Mouse (Mus musculus) neural tube, embryonic 13.5 days (tissue): ENCODE measurements around the gene Cdca7. TPM values are rescaled to one million over a fixed set of nuclear protein-coding genes. Genes with fewer than 3 reads are reported as not detected.

Experiments used
- ATAC-seq: fragments of 200-750 bp; cut with Nextera tagmentation; 2 replicates; pipeline ENCODE4 v1.8.0; 2017; ENCODE audit warnings: low read depth, mild to moderate bottlenecking, moderate TSS enrichment, moderate library complexity
- H3K27ac ChIP-seq: fragments of 300-500 bp; sonication (generic); replicated peaks from 2 replicates; pipeline ENCODE4 v1.5.1; 2015; ENCODE audit warnings: moderate library complexity, mild to moderate bottlenecking, inconsistent platforms
- H3K27me3 ChIP-seq: fragments of 300-500 bp; sonication (generic); 2 replicates; pipeline ENCODE4 v1.6.1; 2015; ENCODE audit warnings: mild to moderate bottlenecking, inconsistent platforms
- H3K36me3 ChIP-seq: fragments of 300-500 bp; sonication (generic); 2 replicates; pipeline ENCODE4 v1.6.1; 2015; ENCODE audit warnings: mild to moderate bottlenecking, inconsistent platforms
- H3K4me1 ChIP-seq: fragments of 300-500 bp; sonication (generic); replicated peaks from 2 replicates; pipeline ENCODE4 v1.6.1; 2015; ENCODE audit warnings: inconsistent platforms
- H3K4me2 ChIP-seq: fragments of 300-500 bp; sonication (generic); 2 replicates; pipeline ENCODE4 v1.6.1; 2015; ENCODE audit warnings: inconsistent platforms, mild to moderate bottlenecking, moderate library complexity
- H3K4me3 ChIP-seq: fragments of 300-500 bp; sonication (generic); 2 replicates; pipeline ENCODE4 v1.5.1; 2015; ENCODE audit warnings: mild to moderate bottlenecking, inconsistent platforms
- H3K9ac ChIP-seq: fragments of 300-500 bp; sonication (generic); 2 replicates; pipeline ENCODE4 v1.6.1; 2015; ENCODE audit warnings: moderate library complexity, mild to moderate bottlenecking, inconsistent platforms
- H3K9me3 ChIP-seq: fragments of 300-500 bp; sonication (generic); 2 replicates; pipeline ENCODE4 v1.6.1; 2016; ENCODE audit warnings: inconsistent platforms
- WGBS: fragments of 180-500 bp; shearing (Covaris S2); methylation state at CpG from one replicate; pipeline ENCODE4 v1.1.7; 2015; 5-methylcytosine and 5-hydroxymethylcytosine counted together
- polyA plus RNA-seq: library from polyadenylated mRNA; unstranded; fragments of >200 nt; fragmentation: Nextera tagmentation; extraction: Ambion mirVana; gene quantifications from 2 replicates; pipeline ENCODE4 v1.2.1, GENCODE M21; 2015

Gene Cdca7
- polyA plus RNA-seq, 1 experiment from 2014 or later: 24.6 TPM

DNA sequence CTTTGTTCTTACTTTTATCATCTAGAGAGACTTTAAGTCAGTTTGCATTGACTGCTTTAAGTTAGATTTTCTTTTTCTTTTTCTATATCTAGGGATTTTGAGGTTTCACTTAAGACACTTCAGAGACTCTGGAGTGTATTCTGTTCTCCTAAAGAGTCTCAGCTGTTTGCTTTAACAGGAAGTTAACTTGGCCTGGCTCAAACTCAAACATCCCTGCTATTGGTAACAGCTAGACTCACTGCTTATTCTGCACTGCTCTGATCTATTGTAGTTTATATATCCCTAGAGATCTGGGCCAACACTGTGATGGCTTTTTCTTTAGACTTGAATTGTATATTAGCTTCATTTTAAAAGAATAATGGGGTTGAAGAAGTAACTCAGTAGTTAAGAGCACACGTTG is 8.4 kb upstream of the Cdca7 start:
- no peaks in the 10 kb centered on the region for H3K4me1 ChIP-seq
- H3K27me3 ChIP-seq: no peaks in the 10 kb centered on the region

DNA sequence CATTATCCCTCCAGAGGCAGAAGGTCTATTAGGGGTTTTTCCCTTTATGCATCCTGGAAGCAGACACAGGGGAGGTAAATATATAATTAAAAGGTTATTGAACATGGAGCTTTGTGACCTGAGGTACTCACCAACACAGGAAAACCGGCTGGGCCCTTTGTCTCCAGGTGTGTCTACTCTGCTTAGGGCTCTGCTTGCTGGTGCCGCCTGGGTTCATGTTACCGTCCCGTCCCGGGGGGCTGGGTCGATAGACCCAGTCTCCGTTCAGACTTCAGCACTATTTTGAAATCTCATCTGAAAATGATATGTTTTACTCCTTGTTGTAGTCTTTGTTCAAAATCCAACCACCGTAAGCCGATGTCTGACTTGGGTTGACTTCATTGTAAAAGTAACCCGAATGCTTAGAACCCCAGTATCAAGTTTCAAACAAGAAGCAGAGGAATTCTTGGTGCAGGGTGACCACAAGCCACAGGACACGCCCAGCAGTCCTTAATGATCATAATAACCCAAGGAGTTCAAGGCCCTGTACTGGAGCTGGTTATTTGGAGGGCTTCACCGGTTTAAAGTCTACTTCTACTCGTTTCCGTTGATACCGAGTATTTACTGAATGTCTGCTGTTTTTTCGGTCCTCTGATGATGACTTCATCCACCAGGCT is 4.4 kb upstream of the Cdca7 start:
- Histone ChIP-seq H3K9me3 (no peaks in the 10 kb centered on the region), H3K4me1 (peaks cover 3% of the 10 kb centered on the region; the same call in 1 of the 2 replicates), H3K4me2 (no peak overlapping the region), H3K27me3 (peaks cover 20% of the 10 kb centered on the region), H3K9ac (no peak overlapping the region), H3K36me3 (no peaks in the 10 kb centered on the region), H3K27ac (no peak overlapping the region), H3K4me3 (no peak overlapping the region)
- no peak for ATAC-seq
- 80% methylated on average over 16 of the region's 16 CpGs for WGBS

More for the DNA sequence above, 8.4 kb upstream of the Cdca7 start:
- no peak for ATAC-seq
- WGBS: 91% methylated on average over 1 of the region's 1 CpGs
- H3K36me3 ChIP-seq: no peaks in the 10 kb centered on the region
- no peak overlapping the region for H3K9ac ChIP-seq
- H3K27ac ChIP-seq: no peak overlapping the region
- no peak overlapping the region for H3K4me2 ChIP-seq
- no peaks in the 10 kb centered on the region for H3K9me3 ChIP-seq
- no peak overlapping the region for H3K4me3 ChIP-seq

DNA sequence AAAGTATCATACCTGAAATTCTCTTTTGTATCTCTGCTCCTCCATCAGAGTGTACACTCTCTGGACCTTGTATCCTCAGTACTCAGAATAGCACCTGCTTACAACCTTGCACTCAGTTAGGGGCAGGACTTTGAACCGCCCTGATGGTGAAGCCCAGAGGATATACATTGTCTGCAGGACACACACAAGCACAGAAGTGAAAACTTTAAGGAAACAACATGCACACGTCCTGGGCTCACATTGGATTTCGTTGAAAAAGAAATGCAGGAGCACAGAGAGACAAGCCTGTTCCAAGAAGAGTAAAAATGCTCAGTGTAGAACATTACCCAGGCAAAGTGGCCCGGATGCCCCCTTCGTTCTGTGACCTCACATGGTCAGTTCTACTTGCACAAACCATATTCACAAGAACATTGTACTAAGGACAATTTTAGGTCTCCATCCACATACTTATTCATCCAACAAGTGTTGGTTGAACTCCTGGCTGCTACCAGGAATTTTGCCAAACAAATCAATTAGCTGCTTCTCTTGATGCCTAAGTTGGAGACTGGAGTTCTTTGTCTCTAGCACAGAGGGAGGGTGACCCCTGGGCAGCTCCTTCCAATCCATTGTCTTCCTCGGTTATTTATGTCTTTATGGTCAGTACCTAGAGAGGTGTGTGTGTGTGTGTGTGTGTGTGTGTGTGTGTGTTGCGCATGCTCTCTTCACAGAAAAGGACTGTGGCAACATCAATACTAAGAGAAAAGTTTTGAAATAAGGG is 1.2 kb upstream of the Cdca7 start:
- no peak overlapping the region for H3K27ac ChIP-seq
- no peak for ATAC-seq
- peaks cover 20% of the 10 kb centered on the region for H3K27me3 ChIP-seq
- H3K4me2 ChIP-seq: no peak overlapping the region; the same call in 1 of the 2 replicates
- WGBS: 13% methylated on average over 7 of the region's 7 CpGs
- no peaks in the 10 kb centered on the region for H3K9me3 ChIP-seq
- no peak overlapping the region for H3K9ac ChIP-seq
- H3K4me3 ChIP-seq: no peak overlapping the region
- no peaks in the 10 kb centered on the region for H3K36me3 ChIP-seq
- peaks cover 30% of the 10 kb centered on the region for H3K4me1 ChIP-seq

DNA sequence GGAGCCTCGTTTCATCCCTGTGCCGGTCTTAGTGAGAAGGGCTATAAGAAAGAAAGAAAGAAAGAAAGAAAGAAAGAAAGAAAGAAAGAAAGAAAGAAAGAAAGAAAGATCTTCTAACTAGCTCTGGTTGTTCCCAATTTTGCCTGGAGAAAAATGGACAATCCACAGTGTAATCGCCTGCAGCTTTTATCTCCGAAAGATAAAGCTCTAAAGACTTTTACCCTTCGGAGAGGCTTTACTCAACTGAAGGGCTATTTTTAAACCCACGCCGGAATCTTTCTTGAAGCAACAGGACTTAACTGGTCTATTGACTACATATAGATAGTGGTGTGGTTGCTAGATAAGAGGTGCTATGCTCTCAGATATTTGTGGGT is 549 bp upstream of the Cdca7 start:
- 0 out of 2 replicates have a peak, but pooled peaks cover 3% of the 10 kb centered on the region for H3K36me3 ChIP-seq
- H3K9ac ChIP-seq: 0 out of 2 replicates have a peak overlapping the region, but pooled peaks have one; percentile 76
- no peak overlapping the region for H3K27ac ChIP-seq
- peaks cover 36% of the 10 kb centered on the region for H3K4me1 ChIP-seq
- H3K4me2 ChIP-seq: peak overlapping the region; percentile 91
- 0% methylated on average over 7 of the region's 7 CpGs for WGBS
- H3K9me3 ChIP-seq: no peaks in the 10 kb centered on the region
- ATAC-seq: peak; percentile 20; the same call in 1 of the 2 replicates
- peaks cover 20% of the 10 kb centered on the region for H3K27me3 ChIP-seq
- peak overlapping the region; percentile 85 for H3K4me3 ChIP-seq

DNA sequence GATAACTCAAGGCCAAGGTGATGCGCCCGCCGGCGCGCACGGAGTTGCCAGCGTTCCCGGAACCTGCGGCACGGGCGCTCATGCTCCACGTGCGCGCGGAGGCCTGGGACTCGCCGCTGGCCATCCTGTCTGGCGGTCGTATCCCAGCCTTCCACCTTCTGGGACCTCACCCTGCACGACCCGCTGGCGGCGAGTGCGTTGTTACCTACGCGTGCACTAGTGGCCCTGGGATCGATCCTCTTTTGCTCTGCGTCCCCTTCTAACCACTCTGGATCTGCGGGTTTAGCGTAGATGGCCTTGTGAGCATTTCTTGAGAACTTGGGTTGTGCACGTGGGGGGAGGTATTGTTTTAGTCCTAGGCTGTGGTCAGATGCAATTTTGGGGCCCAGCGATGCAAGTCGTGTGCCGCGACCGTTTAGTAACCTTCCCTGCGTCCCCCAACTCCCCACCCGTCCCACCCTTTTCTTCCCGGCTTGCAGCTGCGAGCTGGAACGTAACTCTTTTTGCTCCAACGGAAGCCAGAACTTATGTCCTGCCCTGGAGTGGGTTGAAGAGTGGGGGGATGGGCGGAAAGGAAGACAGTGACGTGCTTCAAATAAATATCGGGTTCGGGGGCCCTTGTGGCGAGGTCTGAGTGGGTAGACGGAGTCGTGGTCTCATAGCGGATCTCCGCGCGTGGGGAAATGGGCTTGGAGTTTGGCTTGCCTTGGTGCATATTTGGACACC is 690 bp downstream of the Cdca7 start:
- peak overlapping the region; percentile 71 for H3K27ac ChIP-seq

DNA sequence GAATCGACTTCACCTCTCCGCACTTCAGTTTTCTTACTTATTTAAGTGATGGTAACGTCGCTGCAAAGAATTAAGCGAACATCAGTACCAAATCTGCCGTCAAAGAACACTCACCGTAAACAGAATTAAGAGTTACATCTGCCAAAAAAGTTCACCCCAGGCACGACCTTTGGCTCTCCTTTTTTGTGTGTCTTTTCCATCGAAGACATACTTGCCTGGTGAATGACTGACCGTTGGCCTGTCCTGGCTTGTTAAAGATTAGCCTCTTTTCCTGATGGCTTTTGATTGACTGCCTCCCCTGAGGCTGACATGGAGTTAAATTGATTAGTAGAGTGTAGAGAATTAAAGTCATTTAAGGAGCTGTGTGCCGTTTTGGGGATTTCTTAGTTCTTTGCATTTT is 1.3 kb downstream of the Cdca7 start:
- no peak overlapping the region for H3K27ac ChIP-seq

More for the DNA sequence above, 690 bp downstream of the Cdca7 start:
- peaks cover 20% of the 10 kb centered on the region for H3K27me3 ChIP-seq
- peak overlapping the region; percentile 85 for H3K4me3 ChIP-seq
- under 1% methylated on average over 53 of the region's 53 CpGs for WGBS
- no peaks in the 10 kb centered on the region for H3K9me3 ChIP-seq
- peak overlapping the region; percentile 76 for H3K9ac ChIP-seq
- peak overlapping the region; percentile 91 for H3K4me2 ChIP-seq
- 0 out of 2 replicates have a peak, but pooled peaks cover 3% of the 10 kb centered on the region for H3K36me3 ChIP-seq
- peak; percentile 81 for ATAC-seq
- peaks cover 36% of the 10 kb centered on the region for H3K4me1 ChIP-seq

DNA sequence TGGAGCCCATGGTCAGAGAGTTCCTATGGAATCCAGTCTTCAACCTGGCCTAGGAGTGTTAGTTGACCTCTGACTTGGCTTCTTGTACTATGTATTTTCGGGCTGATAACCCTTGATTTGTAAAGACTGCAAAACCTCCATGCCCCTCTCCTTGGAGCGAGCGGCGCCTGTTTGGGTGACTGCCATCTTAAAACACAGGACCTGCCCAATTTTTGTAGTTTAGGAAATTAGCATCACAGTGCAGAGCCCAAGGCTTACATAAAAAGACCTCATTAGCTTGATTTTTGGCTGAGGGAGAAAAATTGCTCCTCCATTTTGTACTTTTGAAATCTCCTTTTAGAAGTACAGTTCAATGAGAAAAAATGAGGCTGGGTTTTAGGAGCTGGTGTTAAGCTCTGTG is 2.2 kb downstream of the Cdca7 start:
- no peak for ATAC-seq
- Histone ChIP-seq H3K9ac (no peak overlapping the region), H3K4me1 (peaks cover 36% of the 10 kb centered on the region), H3K4me3 (peak overlapping the region; percentile 85; the same call in 1 of the 2 replicates), H3K36me3 (peaks cover 13% of the 10 kb centered on the region), H3K27me3 (peaks cover 19% of the 10 kb centered on the region), H3K9me3 (no peaks in the 10 kb centered on the region), H3K27ac (no peak overlapping the region), H3K4me2 (peak overlapping the region; percentile 91)
- WGBS: 68% methylated on average over 4 of the region's 4 CpGs

More for the DNA sequence above, 1.3 kb downstream of the Cdca7 start:
- no peak for ATAC-seq
- peaks cover 36% of the 10 kb centered on the region for H3K4me1 ChIP-seq
- H3K4me2 ChIP-seq: peak overlapping the region; percentile 91
- H3K36me3 ChIP-seq: peaks cover 8% of the 10 kb centered on the region; the same call in 1 of the 2 replicates
- H3K27me3 ChIP-seq: peaks cover 20% of the 10 kb centered on the region
- H3K4me3 ChIP-seq: peak overlapping the region; percentile 85
- H3K9me3 ChIP-seq: no peaks in the 10 kb centered on the region
- H3K9ac ChIP-seq: peak overlapping the region; percentile 76
- WGBS: 2% methylated on average over 11 of the region's 11 CpGs

DNA sequence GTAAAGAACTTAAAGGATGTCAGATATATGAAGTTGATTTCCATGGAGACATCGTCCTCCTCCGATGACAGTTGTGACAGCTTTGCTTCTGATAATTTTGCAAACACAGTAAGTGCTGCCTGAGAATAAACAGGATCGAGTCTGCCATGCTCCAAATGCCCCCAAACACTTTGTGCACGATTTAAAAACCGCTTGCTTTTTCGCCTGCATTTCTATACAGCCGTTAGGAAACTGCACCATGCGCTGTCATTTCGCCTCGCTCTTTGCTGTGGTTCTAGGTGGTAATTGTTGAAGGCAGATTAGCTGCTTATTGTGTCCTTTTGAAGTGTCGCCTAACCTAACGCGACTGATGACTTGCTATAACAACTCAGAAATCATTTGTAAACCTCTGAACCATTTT is 3.0 kb downstream of the Cdca7 start:
- peaks cover 12% of the 10 kb centered on the region for H3K27me3 ChIP-seq
- H3K4me2 ChIP-seq: peak overlapping the region; percentile 91
- no peaks in the 10 kb centered on the region for H3K9me3 ChIP-seq
- H3K4me3 ChIP-seq: no peak overlapping the region
- H3K4me1 ChIP-seq: peaks cover 36% of the 10 kb centered on the region
- ATAC-seq: no peak
- H3K36me3 ChIP-seq: peaks cover 21% of the 10 kb centered on the region
- H3K9ac ChIP-seq: no peak overlapping the region
- WGBS: 52% methylated on average over 13 of the region's 13 CpGs
- no peak overlapping the region for H3K27ac ChIP-seq

DNA sequence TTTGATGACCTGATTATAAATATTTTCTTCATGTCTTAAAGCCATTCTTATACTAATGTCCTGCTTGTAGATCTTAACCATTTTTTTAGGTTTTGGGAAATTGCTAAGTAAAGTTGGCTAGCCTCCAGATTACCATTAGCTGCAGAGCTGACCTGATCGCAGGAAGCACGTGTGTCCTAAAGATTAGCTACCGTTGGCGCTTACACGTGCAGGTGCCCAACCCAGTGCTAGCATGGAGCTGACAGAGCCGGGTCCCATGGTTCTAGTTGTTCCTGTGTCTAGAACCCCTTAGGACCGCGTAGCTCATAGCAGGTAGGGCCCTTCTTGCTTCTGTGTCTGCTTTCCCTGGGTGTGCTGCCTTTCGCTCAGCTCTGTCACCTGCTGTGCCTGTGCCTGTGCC is 3.9 kb downstream of the Cdca7 start:
- H3K9me3 ChIP-seq: no peaks in the 10 kb centered on the region
- 87% methylated on average over 9 of the region's 9 CpGs for WGBS
- no peak overlapping the region for H3K9ac ChIP-seq
- H3K27ac ChIP-seq: no peak overlapping the region
- peaks cover 36% of the 10 kb centered on the region for H3K4me1 ChIP-seq
- H3K4me3 ChIP-seq: no peak overlapping the region
- no peak overlapping the region for H3K4me2 ChIP-seq
- H3K36me3 ChIP-seq: peaks cover 30% of the 10 kb centered on the region
- no peak for ATAC-seq
- peaks cover 3% of the 10 kb centered on the region; the same call in 1 of the 2 replicates for H3K27me3 ChIP-seq

DNA sequence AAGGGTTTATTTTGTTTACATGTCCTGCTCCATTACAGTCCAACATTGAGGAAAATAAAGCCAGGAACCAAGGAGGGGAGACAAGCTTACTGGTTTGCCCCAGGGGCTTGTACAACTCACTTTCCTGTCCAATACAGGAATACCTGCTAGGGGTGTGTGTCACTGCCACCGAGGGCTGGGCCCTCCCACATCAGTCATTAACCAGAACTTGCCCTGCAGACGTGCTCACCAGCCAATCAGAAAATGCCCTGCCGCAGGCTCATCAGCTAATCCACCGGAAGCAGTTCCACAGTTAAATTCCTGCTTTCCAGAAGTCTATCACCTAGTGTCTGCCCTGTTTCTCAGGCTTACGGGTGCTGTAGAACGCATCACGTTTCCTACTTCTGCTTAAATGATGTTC is 15.7 kb downstream of the Cdca7 start:
- ATAC-seq: no peak
- no peaks in the 10 kb centered on the region; the same call in 1 of the 2 replicates for H3K36me3 ChIP-seq
- H3K4me2 ChIP-seq: no peak overlapping the region

DNA sequence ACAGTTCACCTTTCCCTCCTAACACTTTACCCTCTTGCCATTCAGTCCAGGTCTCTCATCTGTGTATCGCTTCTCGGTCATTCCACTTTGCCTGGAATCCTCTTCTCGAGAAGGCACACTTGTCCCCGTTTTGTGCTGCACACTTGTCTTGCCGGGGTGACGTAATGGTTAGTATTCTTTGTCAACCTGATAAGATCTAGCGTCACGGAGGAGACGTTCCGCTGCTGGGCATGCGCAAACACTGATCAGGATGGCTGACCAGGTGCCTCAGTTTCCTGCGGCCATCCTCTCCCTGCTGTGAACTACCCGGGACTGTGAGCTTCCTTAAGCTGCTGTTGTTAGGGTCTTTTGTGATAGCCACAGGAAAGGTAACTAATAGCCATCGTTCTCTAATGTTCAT is 17.1 kb downstream of the Cdca7 start:
- Histone ChIP-seq H3K9ac (no peak overlapping the region), H3K9me3 (no peaks in the 10 kb centered on the region), H3K27ac (no peak overlapping the region), H3K36me3 (no peaks in the 10 kb centered on the region), H3K27me3 (peaks cover 7% of the 10 kb centered on the region), H3K4me3 (no peak overlapping the region), H3K4me1 (no peaks in the 10 kb centered on the region), H3K4me2 (no peak overlapping the region)
- 62% methylated on average over 14 of the region's 14 CpGs for WGBS
- no peak for ATAC-seq

More for the DNA sequence above, 15.7 kb downstream of the Cdca7 start:
- H3K4me1 ChIP-seq: no peaks in the 10 kb centered on the region
- H3K27me3 ChIP-seq: peaks cover 4% of the 10 kb centered on the region
- H3K9ac ChIP-seq: no peak overlapping the region
- WGBS: 43% methylated on average over 7 of the region's 7 CpGs
- H3K27ac ChIP-seq: no peak overlapping the region
- no peak overlapping the region for H3K4me3 ChIP-seq
- no peaks in the 10 kb centered on the region for H3K9me3 ChIP-seq
